Mouse (Mus musculus) neutrophil, adult 5-6 weeks (primary cell): ENCODE data around the gene Gpd2. TPM values are rescaled to one million over a fixed set of nuclear protein-coding genes. Genes with fewer than 3 reads are reported as not detected.

Experiments used
- ATAC-seq: fragments of 151-379, 151-347 bp; 2 replicates; pipeline ENCODE4 v1.8.0; 2017; ENCODE audit warnings: mild to moderate bottlenecking, moderate TSS enrichment; ENCODE audit not compliant: insufficient number of reproducible peaks, poor library complexity, low FRiP score, severe bottlenecking; ENCODE audit errors: extremely low read depth
- total RNA-seq: library from RNA; stranded (forward); fragments of 200-1000 nt; gene quantifications from 2 replicates; pipeline ENCODE4 v1.2.3, GENCODE M21; 2017

The Gpd2 gene
- total RNA-seq, 1 experiment from 2014 or later: 42.2 TPM

- no peak for ATAC-seq
Measured at GRCm38 (mm10) chr2:57354848-57355247, 117.4 kb downstream of the Gpd2 start.

DNA sequence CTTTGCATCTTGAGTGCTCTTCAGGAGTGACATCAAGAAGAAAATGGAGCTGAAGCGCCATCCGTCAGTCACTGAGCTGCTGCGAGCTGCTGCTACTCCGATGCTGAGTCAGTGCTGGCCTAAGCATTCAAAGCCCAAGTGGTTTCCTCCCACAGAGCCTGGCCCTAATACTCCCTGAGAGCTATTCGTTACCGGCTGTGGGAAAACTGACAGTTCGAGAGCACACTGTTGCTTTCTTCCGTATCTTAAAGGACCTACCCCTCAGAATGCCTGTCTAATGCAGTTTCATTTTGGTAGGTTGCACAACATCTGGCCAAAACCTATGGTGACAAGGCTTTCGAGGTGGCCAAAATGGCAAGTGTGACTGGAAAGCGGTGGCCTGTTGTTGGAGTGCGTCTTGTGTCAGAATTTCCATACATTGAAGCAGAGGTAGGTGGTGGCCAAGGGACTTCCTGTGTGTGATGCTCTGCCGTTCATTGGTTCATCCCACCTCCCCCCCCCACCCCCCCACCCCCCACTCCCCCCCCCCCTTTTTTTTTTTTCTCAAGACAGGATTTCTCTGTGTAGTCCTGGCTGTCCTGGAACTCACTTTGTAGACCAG lies 118.9 kb downstream of the Gpd2 start:
- no peak for ATAC-seq

GRCm38 (mm10) chr2:57362503-57362902 lies 125.1 kb downstream of the Gpd2 start:
- ATAC-seq: 0 out of 2 replicates have a peak, but pooled peaks have one; percentile 23

GRCm38 (mm10) chr2:57374647-57375046 lies 137.2 kb downstream of the Gpd2 start:
- no peak for ATAC-seq

DNA sequence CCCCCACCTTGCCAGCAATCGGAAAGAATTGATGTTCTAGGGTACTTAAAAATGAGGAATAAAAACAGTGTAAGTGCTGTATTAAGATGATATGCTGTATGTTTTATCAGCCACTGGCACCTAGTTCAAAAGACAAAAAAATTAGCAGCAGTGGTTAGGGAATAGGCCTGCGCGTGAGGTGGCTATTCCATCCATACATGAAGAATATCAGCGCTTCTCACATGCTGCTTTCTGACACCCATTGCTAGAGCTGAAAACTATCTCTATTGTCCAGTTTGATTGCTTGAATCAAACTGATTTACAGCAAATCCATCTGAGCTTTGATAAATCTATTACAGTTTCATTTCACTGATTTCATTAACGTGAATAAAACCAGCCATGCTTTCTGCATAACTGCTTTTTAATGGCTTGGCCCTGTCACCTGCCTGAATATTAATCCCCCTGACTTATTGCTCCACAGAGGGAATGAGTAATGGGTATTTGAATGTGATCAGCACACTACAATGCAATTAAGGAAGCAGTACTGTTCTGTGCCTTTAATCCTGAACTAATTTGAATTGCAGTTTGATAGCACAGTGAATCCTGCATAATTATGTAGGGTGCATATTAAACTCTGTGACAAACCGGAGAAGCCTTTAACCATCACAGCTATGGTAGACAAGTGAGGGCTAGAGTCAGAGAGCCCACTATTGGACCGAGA lies 137.9 kb downstream of the Gpd2 start:
- no peak for ATAC-seq

DNA sequence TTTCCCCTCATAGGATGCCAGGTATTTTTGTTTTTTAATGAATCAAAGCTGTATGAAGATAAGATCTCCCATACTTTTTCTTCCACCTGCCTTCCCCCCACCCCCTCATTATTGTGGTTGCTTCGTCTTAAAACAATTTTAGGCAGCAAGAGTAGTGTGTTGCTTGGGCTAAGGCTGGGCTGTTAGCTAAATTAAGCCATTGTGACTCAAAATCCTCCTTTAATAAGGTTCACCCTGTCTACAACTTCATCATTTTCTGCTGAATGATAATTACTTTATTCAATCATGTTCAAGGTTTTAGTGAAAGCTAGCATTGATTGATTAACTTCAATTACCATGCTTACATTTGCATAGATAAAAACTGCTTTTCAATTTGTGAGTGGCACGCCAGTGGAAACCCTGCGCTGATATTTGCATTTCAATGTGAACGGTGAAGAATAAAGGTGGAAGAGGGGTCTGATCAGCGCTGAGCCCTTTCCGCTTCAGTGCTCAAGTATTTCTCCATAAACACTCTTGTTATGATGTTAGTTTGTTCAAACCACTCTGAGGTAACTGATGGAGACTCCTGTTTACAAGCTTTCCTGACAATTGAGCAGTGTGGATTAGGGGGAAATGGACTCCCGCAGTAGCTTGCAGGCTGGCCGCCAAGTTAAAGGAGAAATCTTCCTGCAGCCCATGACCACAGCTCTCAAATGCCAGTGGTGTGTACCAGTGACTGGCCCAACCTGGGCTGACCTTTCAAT lies 140.9 kb downstream of the Gpd2 start:
- no peak for ATAC-seq

GRCm38 (mm10) chr2:57384625-57385024 lies 147.2 kb downstream of the Gpd2 start:
- ATAC-seq: no peak

GRCm38 (mm10) chr2:57387816-57388215 lies 150.4 kb downstream of the Gpd2 start:
- no peak for ATAC-seq

DNA sequence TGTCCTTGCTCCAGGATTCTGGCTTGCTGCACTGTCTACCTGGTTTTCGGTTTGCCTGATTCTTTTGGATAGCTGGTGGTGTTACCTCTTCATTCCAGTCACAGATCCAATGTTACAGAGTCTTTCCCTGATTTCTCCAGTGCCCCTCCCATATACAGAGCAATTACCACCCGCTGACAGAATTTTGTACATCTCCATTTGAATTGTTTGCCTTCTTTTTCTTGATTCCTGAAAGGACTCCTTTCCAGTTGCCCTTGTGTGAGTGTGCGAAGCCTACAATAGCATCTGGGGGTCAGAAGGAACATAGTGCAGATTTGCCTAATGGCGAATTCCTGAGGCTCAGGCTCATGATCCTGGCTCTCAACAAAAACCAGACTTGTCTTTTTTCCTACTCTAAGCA lies 157.6 kb downstream of the Gpd2 start:
- no peak for ATAC-seq

- ATAC-seq: no peak
Measured at GRCm38 (mm10) chr2:57396061-57396460, 158.6 kb downstream of the Gpd2 start.

DNA sequence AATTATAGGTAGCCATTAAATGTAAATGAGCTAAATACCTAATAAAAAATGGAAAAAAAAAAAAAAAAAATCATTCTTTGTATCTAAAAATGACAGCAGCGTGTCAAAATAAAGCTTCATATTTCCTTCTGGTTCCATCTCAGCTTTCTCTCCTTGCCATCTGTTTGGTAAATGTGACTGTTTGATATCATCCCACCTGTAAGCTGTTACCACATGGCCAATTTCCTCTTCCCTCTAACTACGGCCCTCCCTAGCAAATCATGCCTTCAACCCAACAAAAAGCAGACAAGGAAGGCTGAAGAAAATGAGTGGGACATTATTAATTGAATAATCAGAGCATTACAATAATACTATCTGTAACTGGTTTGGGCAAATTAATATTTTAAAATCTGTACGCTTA lies 160.3 kb downstream of the Gpd2 start:
- no peak for ATAC-seq

- ATAC-seq: no peak
Measured at GRCm38 (mm10) chr2:57407414-57408019, 170.1 kb downstream of the Gpd2 start.

DNA sequence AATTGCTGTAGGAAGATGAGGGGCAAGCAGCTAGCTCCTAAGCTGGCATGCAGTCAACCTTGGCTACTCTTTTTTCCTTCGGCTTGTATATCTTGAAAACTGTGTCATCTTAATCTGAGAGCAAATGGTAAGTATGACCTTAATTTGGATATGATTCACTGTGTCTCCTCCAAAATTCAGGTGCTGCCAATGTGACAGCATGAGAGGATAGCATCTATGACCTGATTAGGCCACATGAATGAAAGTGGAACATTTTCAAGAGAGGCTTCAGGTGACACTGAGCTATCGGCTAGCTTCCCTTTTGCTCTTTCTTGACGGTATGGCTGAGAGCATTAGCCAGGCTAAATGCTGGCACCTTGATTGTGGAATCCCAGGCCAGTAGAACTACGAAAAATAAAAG lies 171.0 kb downstream of the Gpd2 start:
- no peak for ATAC-seq

DNA sequence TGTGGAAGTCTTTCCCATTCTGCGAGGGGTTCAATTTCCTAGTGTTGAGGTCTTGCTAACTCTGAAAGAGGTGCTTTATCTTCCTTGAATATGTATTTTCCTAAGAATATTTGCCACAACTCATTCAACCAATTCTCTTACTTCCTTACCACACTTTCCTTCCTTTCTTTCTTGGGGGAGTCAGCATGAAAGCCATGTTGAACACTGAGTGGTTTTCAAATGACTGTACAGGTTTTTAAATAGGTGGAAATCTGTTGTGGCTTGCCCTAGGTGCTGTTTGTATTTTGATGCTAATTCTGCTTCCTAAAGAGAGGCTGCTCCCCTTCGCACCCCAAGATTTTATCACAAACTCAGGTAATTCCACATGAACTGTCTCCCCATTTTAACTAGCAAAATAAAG lies 174.1 kb downstream of the Gpd2 start:
- no peak for ATAC-seq

- no peak for ATAC-seq
Measured at GRCm38 (mm10) chr2:57414550-57415160, 177.2 kb downstream of the Gpd2 start.

DNA sequence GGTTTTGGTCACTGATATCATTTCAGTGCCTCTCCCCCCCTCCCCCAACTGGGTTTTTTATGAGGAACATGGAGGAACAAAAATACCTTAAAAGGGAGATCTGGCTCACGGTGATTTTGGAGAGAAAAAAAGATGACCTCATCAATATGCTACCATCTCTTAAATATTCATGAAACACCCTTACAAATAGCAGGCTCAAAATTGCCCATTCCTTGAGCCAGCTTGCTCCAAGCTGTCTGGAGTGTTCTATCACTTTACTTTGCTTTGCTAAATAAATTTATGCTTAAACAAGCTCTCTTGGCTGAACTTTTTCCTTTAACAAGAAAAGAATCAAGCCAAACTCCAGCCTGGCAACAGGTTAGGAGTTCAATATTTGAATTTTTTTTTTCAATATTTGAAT lies 179.3 kb downstream of the Gpd2 start:
- ATAC-seq: no peak
